Mouse (Mus musculus): Measurements from ENCODE around the gene Ahctf1. TPM values are rescaled to one million over a fixed set of nuclear protein-coding genes. Genes with fewer than 3 reads are reported as not detected.

The Ahctf1 gene
- polyA plus RNA-seq (2016; fragmentation: Nextera tagmentation; extraction: Ambion mirVana) = 30.8 and 35.3 TPM in 2 replicates

- Histone ChIP-seq H3K27ac (replicated peaks) (peak within 1 kb of the TSS; percentile 95), H3K4me3 (peak within 1 kb of the TSS; percentile 97), H3K9me3 (no peaks in the 10 kb centered on the region), H3K27me3 (replicated peaks; ENCODE audit: low read depth, poor library complexity, severe bottlenecking) (no peaks in the 10 kb centered on the region), H3K4me1 (peaks cover 17% of the 10 kb centered on the region), H3K36me3 (replicated peaks) (peaks cover 21% of the 10 kb centered on the region)
- peak; percentile 97 for DNase-seq (ENCODE audit: low spot score)
- WGBS = under 1% methylated on average over 56 of the region's 56 CpGs
These were observed at the start of gene Ahctf1 for GRCm38 (mm10) chr1:179803513-179804139. Gene Ahctf1 (minus strand): TSS chr1:179803680.

- Histone ChIP-seq H3K9me3 (no peaks in the 10 kb centered on the region), H3K4me1 (peaks cover 9% of the 10 kb centered on the region), H3K27me3 (replicated peaks; ENCODE audit: low read depth, poor library complexity, severe bottlenecking) (0 out of 2 replicates have a peak, but pooled peaks cover 3% of the 10 kb centered on the region), H3K4me3 (peak overlapping the region; percentile 61), H3K27ac (replicated peaks) (peak overlapping the region; percentile 86), H3K36me3 (replicated peaks) (no peaks in the 10 kb centered on the region)
- DNase-seq (ENCODE audit: low spot score) = peak; percentile 90
- WGBS = 3% methylated on average over 20 of the region's 20 CpGs
These were observed 44.4 kb upstream of the Ahctf1 start for GRCm38 (mm10) chr1:179847759-179848389.

GRCm38 (mm10) chr1:179847173-179847572 lies 43.7 kb upstream of the Ahctf1 start:
- no peak for DNase-seq (ENCODE audit: low spot score)
- peaks cover 9% of the 10 kb centered on the region for H3K4me1 ChIP-seq
- H3K9me3 ChIP-seq = no peaks in the 10 kb centered on the region
- H3K27me3 ChIP-seq (replicated peaks; ENCODE audit: low read depth, poor library complexity, severe bottlenecking) = 0 out of 2 replicates have a peak, but pooled peaks cover 3% of the 10 kb centered on the region
- H3K4me3 ChIP-seq = no peak overlapping the region
- H3K36me3 ChIP-seq (replicated peaks) = no peaks in the 10 kb centered on the region
- 58% methylated on average over 7 of the region's 7 CpGs for WGBS
- H3K27ac ChIP-seq (replicated peaks) = no peak overlapping the region

- 0 out of 2 replicates have a peak, but pooled peaks cover 3% of the 10 kb centered on the region for H3K27me3 ChIP-seq (replicated peaks; ENCODE audit: low read depth, poor library complexity, severe bottlenecking)
- H3K9me3 ChIP-seq = no peaks in the 10 kb centered on the region
- no peak overlapping the region for H3K27ac ChIP-seq (replicated peaks)
- no peak overlapping the region for H3K4me3 ChIP-seq
- no peak for DNase-seq (ENCODE audit: low spot score)
- peaks cover 9% of the 10 kb centered on the region for H3K4me1 ChIP-seq
- 85% methylated on average over 16 of the region's 16 CpGs for WGBS
- H3K36me3 ChIP-seq (replicated peaks) = no peaks in the 10 kb centered on the region
These were observed 42.5 kb upstream of the Ahctf1 start for GRCm38 (mm10) chr1:179845832-179846499.

- H3K27ac ChIP-seq (replicated peaks) = no peak overlapping the region
- peak; percentile 67 for DNase-seq (ENCODE audit: low spot score)
- H3K27me3 ChIP-seq (replicated peaks; ENCODE audit: low read depth, poor library complexity, severe bottlenecking) = 0 out of 2 replicates have a peak, but pooled peaks cover 3% of the 10 kb centered on the region
- H3K4me3 ChIP-seq = no peak overlapping the region
- 16% methylated on average over 5 of the region's 5 CpGs for WGBS
- peaks cover 9% of the 10 kb centered on the region for H3K4me1 ChIP-seq
- H3K36me3 ChIP-seq (replicated peaks) = no peaks in the 10 kb centered on the region
- H3K9me3 ChIP-seq = no peaks in the 10 kb centered on the region
These were observed 41.4 kb upstream of the Ahctf1 start for GRCm38 (mm10) chr1:179844894-179845293.

GRCm38 (mm10) chr1:179843981-179844380 lies 40.5 kb upstream of the Ahctf1 start:
- no peak overlapping the region for H3K27ac ChIP-seq (replicated peaks)
- H3K27me3 ChIP-seq (replicated peaks; ENCODE audit: low read depth, poor library complexity, severe bottlenecking) = 0 out of 2 replicates have a peak, but pooled peaks cover 3% of the 10 kb centered on the region
- DNase-seq (ENCODE audit: low spot score) = no peak
- no peaks in the 10 kb centered on the region for H3K9me3 ChIP-seq
- H3K4me3 ChIP-seq = no peak overlapping the region
- H3K36me3 ChIP-seq (replicated peaks) = no peaks in the 10 kb centered on the region
- H3K4me1 ChIP-seq = peaks cover 9% of the 10 kb centered on the region
- 62% methylated on average over 3 of the region's 3 CpGs for WGBS

GRCm38 (mm10) chr1:179842568-179842967 lies 39.1 kb upstream of the Ahctf1 start:
- Histone ChIP-seq H3K4me3 (no peak overlapping the region), H3K36me3 (replicated peaks) (no peaks in the 10 kb centered on the region), H3K27ac (replicated peaks) (no peak overlapping the region), H3K4me1 (no peaks in the 10 kb centered on the region; the same call in 1 of the 2 replicates), H3K27me3 (replicated peaks; ENCODE audit: low read depth, poor library complexity, severe bottlenecking) (no peaks in the 10 kb centered on the region), H3K9me3 (no peaks in the 10 kb centered on the region)
- no peak for DNase-seq (ENCODE audit: low spot score)
- 90% methylated on average over 7 of the region's 7 CpGs for WGBS

- Histone ChIP-seq H3K27ac (replicated peaks) (no peak overlapping the region), H3K9me3 (peaks cover 11% of the 10 kb centered on the region; the same call in 1 of the 2 replicates), H3K36me3 (replicated peaks) (no peaks in the 10 kb centered on the region), H3K27me3 (replicated peaks; ENCODE audit: low read depth, poor library complexity, severe bottlenecking) (no peaks in the 10 kb centered on the region), H3K4me3 (no peak overlapping the region), H3K4me1 (no peaks in the 10 kb centered on the region)
- 94% methylated on average over 7 of the region's 7 CpGs for WGBS
- DNase-seq (ENCODE audit: low spot score) = no peak
These were observed 33.2 kb upstream of the Ahctf1 start for GRCm38 (mm10) chr1:179836426-179837404.

GRCm38 (mm10) chr1:179835753-179836425 lies 32.4 kb upstream of the Ahctf1 start:
- Histone ChIP-seq H3K4me3 (no peak overlapping the region), H3K4me1 (no peaks in the 10 kb centered on the region), H3K27ac (replicated peaks) (no peak overlapping the region), H3K36me3 (replicated peaks) (no peaks in the 10 kb centered on the region), H3K27me3 (replicated peaks; ENCODE audit: low read depth, poor library complexity, severe bottlenecking) (no peaks in the 10 kb centered on the region), H3K9me3 (peaks cover 11% of the 10 kb centered on the region; the same call in 1 of the 2 replicates)
- 88% methylated on average over 1 of the region's 1 CpGs for WGBS
- no peak for DNase-seq (ENCODE audit: low spot score)

- WGBS = 90% methylated on average over 1 of the region's 1 CpGs
- H3K4me3 ChIP-seq = no peak overlapping the region
- no peak overlapping the region for H3K27ac ChIP-seq (replicated peaks)
- H3K9me3 ChIP-seq = peaks cover 11% of the 10 kb centered on the region; the same call in 1 of the 2 replicates
- no peaks in the 10 kb centered on the region for H3K4me1 ChIP-seq
- no peaks in the 10 kb centered on the region for H3K27me3 ChIP-seq (replicated peaks; ENCODE audit: low read depth, poor library complexity, severe bottlenecking)
- no peaks in the 10 kb centered on the region for H3K36me3 ChIP-seq (replicated peaks)
- DNase-seq (ENCODE audit: low spot score) = no peak
These were observed 30.1 kb upstream of the Ahctf1 start for GRCm38 (mm10) chr1:179833596-179833995.

- 76% methylated on average over 7 of the region's 7 CpGs for WGBS
- Histone ChIP-seq H3K36me3 (replicated peaks) (no peaks in the 10 kb centered on the region), H3K4me1 (no peaks in the 10 kb centered on the region), H3K27ac (replicated peaks) (no peak overlapping the region), H3K9me3 (peaks cover 11% of the 10 kb centered on the region; the same call in 1 of the 2 replicates), H3K4me3 (no peak overlapping the region), H3K27me3 (replicated peaks; ENCODE audit: low read depth, poor library complexity, severe bottlenecking) (no peaks in the 10 kb centered on the region)
- DNase-seq (ENCODE audit: low spot score) = no peak
These were observed 29.3 kb upstream of the Ahctf1 start for GRCm38 (mm10) chr1:179832710-179833240.

Data from embryonic facial prominence, embryonic 10.5 days (tissue).